Mouse (Mus musculus) liver, embryonic 14.5 days (tissue): ENCODE results near the gene Pif1. TPM values are rescaled to one million over a fixed set of nuclear protein-coding genes. Genes with fewer than 3 reads are reported as not detected.

ENCODE experiments used
- ATAC-seq: fragments of 200-750 bp; cut with Nextera tagmentation; 2 replicates; pipeline ENCODE4 v1.8.0; 2017; ENCODE audit warnings: moderate number of reproducible peaks, mild to moderate bottlenecking, moderate library complexity; ENCODE audit not compliant: insufficient read depth
- DNase-seq, 3 experiments: peaks; one replicate each; pipeline ENCODE4 v3.0.0-alpha.2; 2012 to 2013; ENCODE audit warnings: low read depth in 3 of 3, low spot score in 3 of 3
- H3K27ac ChIP-seq: fragments of 300-500 bp; sonication (generic); 2 replicates; pipeline ENCODE4 v1.5.1; 2014; ENCODE audit warnings: moderate library complexity, mild to moderate bottlenecking, control low read depth, inconsistent platforms
- H3K27me3 ChIP-seq: fragments of 300-500 bp; sonication (generic); 2 replicates; pipeline ENCODE4 v1.6.1; 2014; ENCODE audit warnings: mild to moderate bottlenecking, low read length, moderate library complexity; ENCODE audit not compliant: control insufficient read depth, insufficient read depth
- H3K36me3 ChIP-seq: fragments of 300-500 bp; sonication (generic); replicated peaks from 2 replicates; pipeline ENCODE4 v1.6.1; 2014; ENCODE audit warnings: low read depth; ENCODE audit not compliant: control insufficient read depth, insufficient read depth
- H3K4me1 ChIP-seq, 2 experiments: fragments of 200-500 bp in 1 of 2; fragments of 300-500 bp in 1 of 2; sonication (generic) in 1 of 2; replicated peaks; 2 replicates each; pipeline ENCODE4 v1.6.1; 2012 to 2014; ENCODE audit warnings: antibody characterized with exemption in 1 of 2, inconsistent platforms in 1 of 2, low read length in 1 of 2; ENCODE audit not compliant: control insufficient read depth in 2 of 2, insufficient read depth in 2 of 2
- H3K4me2 ChIP-seq: fragments of 300-500 bp; sonication (generic); 2 replicates; pipeline ENCODE4 v1.6.1; 2014; ENCODE audit warnings: low read depth, mild to moderate bottlenecking, control low read depth, moderate library complexity
- H3K4me3 ChIP-seq, 2 experiments: fragments of 200-500 bp in 1 of 2; fragments of 300-500 bp in 1 of 2; sonication (generic) in 1 of 2; 2 replicates each; pipeline ENCODE4 v1.5.1; 2012 to 2014; ENCODE audit warnings: low read depth in 2 of 2, low read length in 2 of 2, mild to moderate bottlenecking in 2 of 2, control low read depth in 1 of 2, inconsistent platforms in 1 of 2, moderate library complexity in 1 of 2; ENCODE audit not compliant: insufficient read depth in 1 of 2
- H3K9ac ChIP-seq: fragments of 300-500 bp; sonication (generic); replicated peaks from 2 replicates; pipeline ENCODE4 v1.6.1; 2014; ENCODE audit warnings: mild to moderate bottlenecking, control low read depth, moderate library complexity
- H3K9me3 ChIP-seq: fragments of 300-500 bp; sonication (generic); 2 replicates; pipeline ENCODE4 v1.6.1; 2016; ENCODE audit warnings: low read length, mixed read lengths; ENCODE audit not compliant: control insufficient read depth
- CTCF ChIP-seq: IDR thresholded peaks from 2 replicates; pipeline ENCODE4 v1.5.1; 2016; ENCODE audit warnings: antibody characterized with exemption, low read depth, control low read depth
- EP300 ChIP-seq: IDR thresholded peaks from 2 replicates; pipeline ENCODE4 v1.6.1; 2016; ENCODE audit warnings: antibody characterized with exemption, low read depth
- WGBS: fragments of 180-500 bp; shearing (Covaris S2); extraction: QIAGEN DNeasy Blood & Tissue Kit; methylation state at CpG from one replicate; pipeline ENCODE4 v1.1.7; 2014; ENCODE audit not compliant: insufficient replicate concordance; 5-methylcytosine and 5-hydroxymethylcytosine counted together
- polyA plus RNA-seq, 2 experiments: library from polyadenylated mRNA; depleted of rRNA in 1 of 2; stranded (reverse) in 1 of 2; unstranded in 1 of 2; fragments of >200 nt; fragmentation: Nextera tagmentation in 1 of 2; extraction: Ambion mirVana in 1 of 2; gene quantifications; 2 replicates each; pipeline versions ENCODE4 v1.2.1 to v1.2.3; 2012 to 2014

Pif1 gene
- polyA plus RNA-seq (2012; rRNA removed) (10.8 and 11.9 TPM in 2 replicates), polyA plus RNA-seq (2014; fragmentation: Nextera tagmentation; extraction: Ambion mirVana) (6.8 and 7.7 TPM in 2 replicates)

DNA sequence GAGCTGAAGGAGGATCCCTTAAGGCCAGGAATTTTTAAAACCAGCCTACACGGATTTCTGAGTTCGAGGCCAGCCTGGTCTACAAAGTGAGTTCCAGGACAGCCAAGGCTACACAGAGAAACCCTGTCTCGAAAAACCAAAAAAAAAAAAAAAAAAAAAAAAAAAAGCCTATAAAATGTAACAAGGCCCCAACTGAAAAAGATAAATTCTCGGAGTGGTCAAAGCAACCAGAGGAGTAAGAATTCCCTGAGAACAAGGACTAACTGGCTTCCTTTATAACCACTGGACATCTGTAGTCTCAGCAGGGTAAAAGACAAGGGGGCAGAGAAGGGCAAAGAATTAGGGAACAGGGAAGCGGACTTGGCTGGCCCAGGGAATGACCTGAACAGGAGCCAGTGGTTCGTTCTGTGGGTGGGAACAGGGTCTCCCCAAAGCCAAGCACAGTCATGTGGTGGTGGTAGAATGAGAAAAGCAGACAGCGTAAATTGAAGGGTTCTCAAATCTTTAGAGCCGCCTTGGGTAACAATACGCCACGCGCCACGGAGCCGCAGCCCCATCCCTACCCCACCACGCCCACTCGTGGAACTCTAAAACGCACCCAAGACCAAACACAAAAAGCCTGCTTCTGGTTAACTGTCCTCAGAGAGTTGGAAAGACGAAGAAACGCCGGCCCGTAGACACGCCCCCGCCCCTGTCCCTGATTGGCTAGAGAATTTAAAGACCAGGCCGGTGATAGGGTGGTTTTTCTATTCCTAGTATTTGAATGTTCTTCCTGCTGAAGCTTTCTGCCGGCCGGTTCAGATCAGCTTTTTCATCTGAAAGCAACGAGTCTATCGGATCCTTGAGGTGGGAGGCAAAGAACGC, at the start of gene Pif1:
Pif1 (plus strand) TSS at position 755 of the 864 bp plus-strand sequence.
- Histone ChIP-seq H3K27ac (peak within 1 kb of the TSS; percentile 84), H3K27me3 (no peaks in the 10 kb centered on the region), H3K4me3 (peak within 1 kb of the TSS; percentile 82 to 98), H3K4me1 (peaks cover 14 to 17% of the 10 kb centered on the region in 2 experiments), H3K9me3 (no peaks in the 10 kb centered on the region), H3K9ac (peak within 1 kb of the TSS; percentile 89), H3K36me3 (peaks cover 24% of the 10 kb centered on the region), H3K4me2 (peak within 1 kb of the TSS; percentile 88)
- DNase-seq (peak; percentile 83 to 90 (median 87)), ATAC-seq (peak; percentile 84)
- TF ChIP-seq CTCF = no peak
- TF ChIP-seq EP300 = no peak
- WGBS = 9% methylated on average over 28 of the region's 28 CpGs

DNA sequence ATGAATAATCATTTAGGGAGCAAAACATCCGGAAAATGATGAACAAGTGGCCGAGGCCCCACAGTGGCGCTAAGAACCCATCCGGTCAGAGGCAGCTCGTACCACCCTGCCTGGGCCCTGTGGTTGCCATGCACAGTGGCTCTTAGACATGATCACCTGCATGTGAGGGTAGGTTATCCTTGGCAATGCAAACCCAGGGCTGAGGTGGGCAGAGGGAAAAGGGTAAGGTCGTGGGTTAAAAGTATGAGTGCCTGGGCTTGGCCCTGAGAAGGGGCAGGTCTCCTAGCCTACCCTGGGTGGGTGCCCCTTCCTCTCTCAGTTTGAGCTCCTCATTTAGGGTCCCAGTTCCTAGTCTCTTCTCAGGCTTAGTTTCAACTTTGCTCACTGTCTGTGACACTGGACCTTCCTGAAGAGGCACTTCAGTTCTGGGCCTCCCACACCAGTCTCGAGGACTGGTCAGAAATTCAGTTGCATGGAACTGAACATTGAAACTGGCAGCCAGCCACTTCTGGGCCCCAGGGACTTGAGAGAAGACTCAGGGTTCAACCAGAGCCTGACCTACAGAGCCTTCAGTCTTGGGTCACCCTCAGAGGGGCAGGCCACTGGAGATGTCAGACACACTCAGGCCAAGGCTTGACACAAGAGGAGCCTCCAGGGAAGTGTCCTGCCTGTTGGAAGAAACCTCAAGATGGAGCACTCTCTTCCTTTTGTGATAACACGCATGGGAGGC, 48.9 kb upstream of the Pif1 start:
- TF ChIP-seq EP300 = no peak
- TF ChIP-seq CTCF = no peak
- Histone ChIP-seq H3K27me3 (no peaks in the 10 kb centered on the region), H3K27ac (no peak overlapping the region), H3K36me3 (no peaks in the 10 kb centered on the region), H3K9me3 (no peaks in the 10 kb centered on the region), H3K4me3 (no peak overlapping the region), H3K9ac (no peak overlapping the region), H3K4me1 (peaks cover 21 to 44% of the 10 kb centered on the region in 2 experiments), H3K4me2 (no peak overlapping the region)
- no peak for ATAC-seq
- 70% methylated on average over 8 of the region's 8 CpGs for WGBS
- DNase-seq = no peak

DNA sequence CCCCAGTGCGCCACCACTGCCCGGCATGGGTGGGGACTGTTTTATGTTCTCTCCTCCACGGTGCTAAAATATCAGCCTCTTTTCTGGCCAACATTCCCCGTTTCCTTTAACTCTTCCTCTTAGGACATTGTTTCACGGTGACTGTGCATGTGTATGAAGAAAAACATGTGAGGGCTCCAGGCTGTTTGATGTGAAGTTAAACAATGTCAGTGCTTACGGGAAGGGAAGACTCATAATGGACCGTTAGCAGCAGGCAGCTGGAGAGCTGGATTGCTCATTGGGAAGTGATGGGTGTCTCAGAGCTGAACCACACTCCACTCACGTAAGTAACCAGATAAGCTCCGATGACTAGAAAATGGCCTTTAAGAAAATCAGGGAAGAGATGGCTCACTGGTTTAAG, 47.3 kb upstream of the Pif1 start:
- Histone ChIP-seq H3K4me3 (no peak overlapping the region), H3K9ac (no peak overlapping the region), H3K27ac (no peak overlapping the region), H3K36me3 (no peaks in the 10 kb centered on the region), H3K4me2 (no peak overlapping the region), H3K4me1 (peaks cover 21 to 42% of the 10 kb centered on the region in 2 experiments), H3K27me3 (no peaks in the 10 kb centered on the region), H3K9me3 (no peaks in the 10 kb centered on the region)
- DNase-seq (no peak), ATAC-seq (no peak)
- TF ChIP-seq EP300 = no peak
- no peak for TF ChIP-seq CTCF
- WGBS = 70% methylated on average over 9 of the region's 9 CpGs

DNA sequence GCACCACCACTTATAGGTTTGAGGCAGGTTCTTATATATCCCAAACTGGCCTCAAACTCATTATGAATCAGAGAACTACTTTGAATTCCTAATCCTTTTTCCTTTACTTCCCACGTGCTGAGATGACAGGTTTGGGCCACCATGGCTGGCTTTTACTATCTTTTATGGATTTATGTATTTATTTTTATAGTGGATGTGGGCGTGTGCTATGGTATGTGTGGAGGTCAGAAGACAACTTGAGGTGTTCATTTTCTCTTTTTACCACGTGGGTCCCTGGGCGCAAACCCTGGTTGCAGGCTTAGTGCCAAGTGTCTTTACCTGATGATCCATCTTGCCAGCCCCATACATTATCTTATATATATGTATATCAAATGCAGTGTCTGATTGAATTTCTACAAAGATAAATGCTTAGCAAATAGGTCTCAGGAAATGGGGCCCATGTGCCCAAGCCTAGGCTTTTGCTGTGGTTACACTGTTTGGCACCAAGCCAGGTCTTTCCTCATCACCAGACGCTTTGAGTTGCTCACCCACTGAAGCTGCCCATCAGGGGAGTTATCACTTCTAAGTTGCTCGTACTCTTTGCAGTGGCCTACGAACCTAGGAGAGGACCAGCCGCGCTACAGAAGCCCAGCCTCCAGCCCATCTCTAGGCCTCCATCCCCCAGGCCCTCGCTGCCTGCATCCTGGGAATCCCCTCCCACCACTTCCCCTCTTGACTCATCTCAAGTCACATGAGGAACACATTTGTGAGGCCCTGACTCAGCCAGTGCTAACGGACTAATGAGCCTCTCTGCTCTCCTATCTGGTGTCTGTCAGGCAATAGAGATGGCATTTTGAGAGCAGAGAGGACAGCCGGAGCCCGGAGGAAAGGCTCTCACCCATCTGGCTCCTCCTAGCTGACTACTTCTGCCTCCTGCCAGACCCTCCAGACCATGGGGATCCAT, 45.6 kb upstream of the Pif1 start:
- H3K27ac ChIP-seq = peak overlapping the region; percentile 70
- no peak overlapping the region for H3K4me2 ChIP-seq
- H3K9ac ChIP-seq = no peak overlapping the region
- TF ChIP-seq EP300 = no peak
- TF ChIP-seq CTCF = no peak
- no peaks in the 10 kb centered on the region for H3K9me3 ChIP-seq
- peaks cover 27 to 43% of the 10 kb centered on the region in 2 experiments for H3K4me1 ChIP-seq
- H3K4me3 ChIP-seq = no peak overlapping the region
- WGBS = 26% methylated on average over 13 of the region's 13 CpGs
- peak; percentile 62 for ATAC-seq
- no peaks in the 10 kb centered on the region for H3K27me3 ChIP-seq
- no peaks in the 10 kb centered on the region for H3K36me3 ChIP-seq
- peak in 1 of 3 experiments; percentile 61 for DNase-seq
